Mouse (Mus musculus) kidney, postnatal 10 days (tissue): ENCODE measurements at regions not wholly inside any gene's neighbourhood (a gene's known extent, or its start where the extent isn't known, plus 50 kb on each side); places are given as distances from the start of the nearest gene placed in this dataset.

Experiments used
- DNase-seq: peaks from one replicate; pipeline ENCODE4 v3.0.0; 2021; ENCODE audit warnings: mixed read lengths

DNA sequence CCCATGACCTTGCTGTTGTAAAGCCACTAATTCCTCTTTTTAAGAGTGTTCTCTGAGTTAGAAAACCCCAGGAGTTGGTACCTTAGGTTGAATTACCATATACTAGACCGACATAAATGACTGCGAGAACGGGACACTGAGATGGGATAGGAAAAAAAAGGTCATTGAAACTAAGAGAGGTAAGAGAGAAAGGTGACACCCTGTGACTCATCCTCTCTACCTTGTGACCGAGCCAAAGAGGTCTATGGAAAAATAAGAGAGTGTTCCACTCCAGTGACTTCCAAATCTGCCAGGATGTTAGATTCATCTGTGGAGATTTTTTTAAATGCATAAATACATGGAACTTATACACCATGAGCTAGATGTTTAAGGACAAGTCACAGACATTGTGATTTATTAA is 115.3 kb upstream of the Trib2 start:
- no peak for DNase-seq

DNA sequence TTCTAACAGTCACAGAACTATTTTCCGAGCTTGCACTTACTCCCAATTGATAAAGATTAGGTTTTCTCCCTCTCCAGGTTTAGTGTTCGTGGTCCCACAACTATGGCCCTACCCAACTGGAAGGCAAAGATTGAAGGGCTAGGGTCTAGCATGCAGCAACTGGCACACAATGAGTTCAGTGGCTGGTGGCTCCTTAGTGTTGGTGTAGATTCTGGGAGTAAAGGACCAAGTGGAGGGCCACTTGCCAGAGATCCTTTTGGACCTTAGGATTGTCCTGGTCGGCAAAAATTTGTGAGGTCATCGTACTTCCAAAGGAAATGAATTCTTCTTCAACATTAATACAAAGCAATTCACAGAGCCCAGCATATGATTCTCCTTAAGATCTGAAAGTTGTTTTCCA is 114.8 kb upstream of the Trib2 start:
- no peak for DNase-seq

DNA sequence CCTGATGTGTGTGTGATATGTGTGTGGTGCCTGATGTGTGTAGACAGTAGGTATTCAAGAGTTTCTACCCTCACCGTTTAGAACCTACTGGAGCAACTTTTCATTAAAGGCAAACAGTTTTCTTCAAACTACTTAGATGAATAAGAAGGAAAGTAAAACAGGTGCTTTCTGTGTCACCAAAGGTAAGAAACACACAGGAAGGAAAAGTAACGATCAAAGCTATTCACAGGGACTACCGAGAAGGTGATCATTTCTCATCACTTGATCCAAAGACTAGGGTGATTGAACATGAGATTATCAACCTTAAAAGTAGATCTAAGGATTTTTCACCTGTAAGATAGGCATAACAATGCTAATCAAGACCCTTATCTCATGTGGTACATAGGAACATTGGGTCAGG is 113.4 kb upstream of the Trib2 start:
- DNase-seq, result no peak

GRCm38 (mm10) chr12:15929541-15929940 is 112.8 kb upstream of the Trib2 start:
- no peak for DNase-seq

DNA sequence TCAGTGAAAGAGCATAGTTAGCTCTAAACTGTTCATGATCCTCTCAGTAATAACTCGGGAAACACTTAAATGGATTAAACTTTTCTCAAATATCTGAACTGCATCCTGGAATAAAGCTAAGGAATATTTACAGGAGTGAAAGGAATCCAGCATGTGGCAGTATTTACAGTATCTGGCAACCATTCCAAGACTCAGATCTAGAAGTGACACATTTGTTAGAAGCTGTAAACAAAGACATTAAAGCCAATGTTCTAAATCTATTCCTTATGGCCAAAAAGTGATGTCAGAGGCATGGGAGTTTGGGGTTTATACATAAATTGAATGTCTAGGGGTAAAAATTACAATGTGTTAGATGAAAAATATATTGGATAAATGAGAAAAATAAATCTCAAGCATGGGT is 101.6 kb upstream of the Trib2 start:
- no peak for DNase-seq

- no peak for DNase-seq
Observed at GRCm38 (mm10) chr12:15912959-15913358, 96.2 kb upstream of the Trib2 start.

- no peak for DNase-seq
Observed at GRCm38 (mm10) chr12:15912491-15912890, 95.8 kb upstream of the Trib2 start.

DNA sequence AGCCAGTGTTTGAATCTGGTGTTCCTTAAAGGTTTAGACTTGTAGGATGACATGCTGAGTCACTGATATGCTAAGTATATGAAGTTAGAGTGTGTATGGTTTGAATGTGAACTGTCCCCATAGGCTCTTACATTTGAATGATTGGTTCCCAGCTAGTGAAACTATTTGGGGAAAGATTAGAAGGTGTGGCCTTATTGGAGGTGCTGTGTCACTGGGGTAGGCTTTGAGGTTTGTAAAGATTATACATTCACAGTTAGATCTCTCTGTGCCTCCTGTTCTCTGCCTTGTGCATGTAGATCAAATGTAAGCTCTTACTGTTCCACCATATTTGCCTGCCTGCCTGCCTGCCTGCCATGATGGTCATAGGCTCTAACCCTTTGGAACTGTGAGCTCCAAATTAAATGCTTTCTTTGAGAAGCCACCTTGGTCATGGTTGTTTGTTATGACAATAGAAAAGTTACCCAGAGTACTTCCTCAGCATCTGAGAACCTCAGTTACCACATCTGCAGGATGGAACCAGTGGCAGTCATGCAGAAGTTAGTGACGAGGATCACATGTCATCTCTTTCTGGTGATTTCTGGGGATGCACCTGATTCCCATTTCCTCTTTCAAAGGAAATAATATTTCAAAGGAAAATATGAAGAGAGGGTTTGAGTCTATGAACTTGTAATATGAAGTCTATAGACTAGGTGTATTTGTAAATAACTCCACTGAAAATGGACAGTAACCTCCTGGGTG is 94.7 kb upstream of the Trib2 start:
- DNase-seq, result no peak

- DNase-seq, result no peak
Observed at GRCm38 (mm10) chr12:15897539-15897938, 80.8 kb upstream of the Trib2 start.

- no peak for DNase-seq
Observed at GRCm38 (mm10) chr12:15896511-15896910, 79.8 kb upstream of the Trib2 start.

GRCm38 (mm10) chr12:15895215-15895614 is 78.5 kb upstream of the Trib2 start:
- DNase-seq, result peak; percentile 23

DNA sequence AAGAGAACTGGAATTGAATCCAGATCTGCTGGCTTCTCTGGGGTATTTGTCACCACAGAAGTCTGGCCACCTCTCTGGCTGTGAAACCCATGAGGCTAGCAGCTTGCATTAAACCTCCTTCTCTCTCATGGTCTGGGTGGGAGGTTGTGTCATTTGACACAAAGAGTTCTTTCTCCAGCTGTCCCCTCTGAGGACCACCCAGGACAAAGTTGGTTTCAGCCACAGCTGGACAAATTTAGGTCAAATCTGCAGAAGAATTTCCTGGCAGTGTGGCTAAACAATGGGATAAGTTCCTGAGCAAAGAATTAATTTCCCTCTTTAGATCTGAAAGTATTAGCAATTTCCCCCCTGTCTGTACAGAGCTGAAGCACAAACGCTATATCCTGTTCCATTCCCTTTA is 73.9 kb upstream of the Trib2 start:
- DNase-seq, result peak; percentile 15

DNA sequence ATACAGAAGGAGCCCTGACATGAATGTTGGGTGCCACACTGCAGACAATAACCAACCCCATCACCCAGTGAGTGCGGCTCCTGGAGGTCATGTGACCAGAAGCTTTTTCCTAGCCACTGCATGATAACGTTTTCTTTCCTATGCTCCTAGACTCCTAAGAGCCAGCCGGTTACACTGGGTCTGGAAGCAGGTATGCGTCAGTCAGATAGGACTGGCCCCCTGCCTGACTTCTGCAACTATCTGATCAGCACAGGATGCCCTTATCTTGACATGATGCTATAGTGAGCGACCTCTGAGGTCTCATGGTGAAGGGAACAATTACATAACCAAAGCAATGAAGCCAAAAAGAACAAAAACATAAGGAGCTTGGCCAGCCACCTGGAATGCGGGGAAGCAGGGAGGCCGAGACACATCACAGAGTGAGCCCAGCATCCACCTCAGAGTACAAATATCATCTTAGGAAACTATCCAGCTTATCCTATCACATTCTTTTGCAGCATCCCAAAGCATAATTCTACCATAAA is 63.2 kb upstream of the Trib2 start:
- DNase-seq, result no peak
